Mouse (Mus musculus): ENCODE data around the gene Prrxl1. TPM values are rescaled to one million over a fixed set of nuclear protein-coding genes. Genes with fewer than 3 reads are reported as not detected.
A peak's percentile ranks its signal among the peaks of the same experiment; 100 is the strongest.

The Prrxl1 gene
- total and polyA plus RNA-seq, 2 experiments from 2014 or later = 0.60 to 3.8 TPM

GRCm38 (mm10) chr14:32678565-32678964, 79.4 kb downstream of the Prrxl1 start:
- peaks cover 4% of the 10 kb centered on the region for H3K4me1 ChIP-seq (ENCODE audit: insufficient read depth, low read length)
- no peak for ATAC-seq (ENCODE audit: low FRiP score)
- no peak overlapping the region for H3K9ac ChIP-seq (replicated peaks; ENCODE audit: low read length, poor library complexity, severe bottlenecking)
- no peaks in the 10 kb centered on the region for H3K27me3 ChIP-seq (ENCODE audit: insufficient read depth, low read length)
- no peak overlapping the region for H3K27ac ChIP-seq (ENCODE audit: low read depth, low read length)
- no peaks in the 10 kb centered on the region for H3K9me3 ChIP-seq (ENCODE audit: low read length)
- H3K36me3 ChIP-seq (ENCODE audit: insufficient read depth, low read length) = no peaks in the 10 kb centered on the region
- no peak overlapping the region for H3K4me2 ChIP-seq (ENCODE audit: low read depth, low read length, poor library complexity, severe bottlenecking)
- DNase-seq (ENCODE audit: low spot score) = no peak
- WGBS = 70% methylated on average over 3 of the region's 3 CpGs
- H3K4me3 ChIP-seq (ENCODE audit: low read depth, low read length) = no peak overlapping the region
- no peak for TF ChIP-seq CTCF (IDR thresholded peaks at IDR 0.05)

GRCm38 (mm10) chr14:32681603-32682002, 82.4 kb downstream of the Prrxl1 start:
- Histone ChIP-seq H3K9me3 (ENCODE audit: low read length) (no peaks in the 10 kb centered on the region), H3K36me3 (ENCODE audit: insufficient read depth, low read length) (no peaks in the 10 kb centered on the region), H3K4me3 (ENCODE audit: low read depth, low read length) (no peak overlapping the region), H3K27ac (ENCODE audit: low read depth, low read length) (no peak overlapping the region), H3K27me3 (ENCODE audit: insufficient read depth, low read length) (no peaks in the 10 kb centered on the region), H3K4me1 (ENCODE audit: insufficient read depth, low read length) (peaks cover 5% of the 10 kb centered on the region), H3K9ac (replicated peaks; ENCODE audit: low read length, poor library complexity, severe bottlenecking) (no peak overlapping the region), H3K4me2 (ENCODE audit: low read depth, low read length, poor library complexity, severe bottlenecking) (no peak overlapping the region)
- no peak for ATAC-seq (ENCODE audit: low FRiP score)
- DNase-seq (ENCODE audit: low spot score) = no peak
- TF ChIP-seq CTCF (IDR thresholded peaks at IDR 0.05) = no peak
- WGBS = 35% methylated on average over 3 of the region's 3 CpGs

- no peak for TF ChIP-seq CTCF (IDR thresholded peaks at IDR 0.05)
- Histone ChIP-seq H3K4me1 (ENCODE audit: insufficient read depth, low read length) (peaks cover 5% of the 10 kb centered on the region), H3K4me3 (ENCODE audit: low read depth, low read length) (no peak overlapping the region), H3K36me3 (ENCODE audit: insufficient read depth, low read length) (no peaks in the 10 kb centered on the region), H3K9ac (replicated peaks; ENCODE audit: low read length, poor library complexity, severe bottlenecking) (no peak overlapping the region), H3K27me3 (ENCODE audit: insufficient read depth, low read length) (no peaks in the 10 kb centered on the region), H3K4me2 (ENCODE audit: low read depth, low read length, poor library complexity, severe bottlenecking) (no peak overlapping the region), H3K27ac (ENCODE audit: low read depth, low read length) (no peak overlapping the region), H3K9me3 (ENCODE audit: low read length) (no peaks in the 10 kb centered on the region)
- DNase-seq (ENCODE audit: low spot score) = no peak
- no peak for ATAC-seq (ENCODE audit: low FRiP score)
- 94% methylated on average over 12 of the region's 12 CpGs for WGBS
Measured at GRCm38 (mm10) chr14:32682536-32682935, 83.3 kb downstream of the Prrxl1 start.

- Histone ChIP-seq H3K4me2 (ENCODE audit: low read depth, low read length, poor library complexity, severe bottlenecking) (peak overlapping the region; percentile 39; the same call in 1 of the 2 replicates), H3K9ac (replicated peaks; ENCODE audit: low read length, poor library complexity, severe bottlenecking) (no peak overlapping the region), H3K4me1 (ENCODE audit: insufficient read depth, low read length) (peaks cover 5% of the 10 kb centered on the region), H3K4me3 (ENCODE audit: low read depth, low read length) (no peak overlapping the region), H3K27ac (ENCODE audit: low read depth, low read length) (no peak overlapping the region), H3K36me3 (ENCODE audit: insufficient read depth, low read length) (no peaks in the 10 kb centered on the region), H3K27me3 (ENCODE audit: insufficient read depth, low read length) (no peaks in the 10 kb centered on the region), H3K9me3 (ENCODE audit: low read length) (no peaks in the 10 kb centered on the region)
- ATAC-seq (ENCODE audit: low FRiP score) (no peak), DNase-seq (ENCODE audit: low spot score) (peak; percentile 8)
- no peak for TF ChIP-seq CTCF (IDR thresholded peaks at IDR 0.05)
- 54% methylated on average over 19 of the region's 19 CpGs for WGBS
Measured at GRCm38 (mm10) chr14:32683251-32683838, 84.1 kb downstream of the Prrxl1 start.

GRCm38 (mm10) chr14:32683982-32684734, 85.0 kb downstream of the Prrxl1 start:
- Histone ChIP-seq H3K27ac (ENCODE audit: low read depth, low read length) (no peak overlapping the region), H3K9ac (replicated peaks; ENCODE audit: low read length, poor library complexity, severe bottlenecking) (no peak overlapping the region), H3K27me3 (ENCODE audit: insufficient read depth, low read length) (no peaks in the 10 kb centered on the region), H3K4me2 (ENCODE audit: low read depth, low read length, poor library complexity, severe bottlenecking) (peak overlapping the region; percentile 39), H3K9me3 (ENCODE audit: low read length) (no peaks in the 10 kb centered on the region), H3K4me1 (ENCODE audit: insufficient read depth, low read length) (peaks cover 5% of the 10 kb centered on the region), H3K36me3 (ENCODE audit: insufficient read depth, low read length) (no peaks in the 10 kb centered on the region), H3K4me3 (ENCODE audit: low read depth, low read length) (no peak overlapping the region)
- peak; percentile 45 for DNase-seq (ENCODE audit: low spot score)
- no peak; the same call in 1 of the 2 replicates for ATAC-seq (ENCODE audit: low FRiP score)
- WGBS = 23% methylated on average over 19 of the region's 19 CpGs
- TF ChIP-seq CTCF (IDR thresholded peaks at IDR 0.05) = no peak

- WGBS = 86% methylated on average over 19 of the region's 19 CpGs
Measured at GRCm38 (mm10) chr14:32684735-32685105, 85.5 kb downstream of the Prrxl1 start.

More at GRCm38 (mm10) chr14:32684735-32685105, 85.5 kb downstream of the Prrxl1 start:
- no peaks in the 10 kb centered on the region for H3K27me3 ChIP-seq (ENCODE audit: insufficient read depth, low read length)
- H3K9ac ChIP-seq (replicated peaks; ENCODE audit: low read length, poor library complexity, severe bottlenecking) = no peak overlapping the region
- no peak overlapping the region for H3K27ac ChIP-seq (ENCODE audit: low read depth, low read length)
- H3K4me2 ChIP-seq (ENCODE audit: low read depth, low read length, poor library complexity, severe bottlenecking) = no peak overlapping the region
- no peaks in the 10 kb centered on the region for H3K9me3 ChIP-seq (ENCODE audit: low read length)
- no peak for TF ChIP-seq CTCF (IDR thresholded peaks at IDR 0.05)
- DNase-seq (ENCODE audit: low spot score) (no peak), ATAC-seq (ENCODE audit: low FRiP score) (no peak)
- H3K4me1 ChIP-seq (ENCODE audit: insufficient read depth, low read length) = peaks cover 5% of the 10 kb centered on the region
- no peak overlapping the region for H3K4me3 ChIP-seq (ENCODE audit: low read depth, low read length)
- no peaks in the 10 kb centered on the region for H3K36me3 ChIP-seq (ENCODE audit: insufficient read depth, low read length)
